Comparison of ENCODE assay signal across 16 mouse cellular contexts in genomic region chr15:20323579-20323978, GRCm38 (mm10).
"Had no signal": no experiment of that assay in that cellular context is flagged by ENCODE, and none has a peak within 500 bp of the region (broad histone marks: within the 10 kb centered on the region; RNA-seq: fewer than 3 reads in every experiment).

No protein-coding gene starts in this region.

- H3K27me3 ChIP-seq: liver, embryonic 13.5 days had no signal

- H3K36me3 ChIP-seq: liver, embryonic 13.5 days had no signal

- H3K27ac ChIP-seq: layer of hippocampus, adult 2 months; left cerebral cortex, adult 2 months; liver, embryonic 13.5 days had no signal

- H3K9me3 ChIP-seq: liver, embryonic 13.5 days had no signal

- H3K4me3 ChIP-seq: layer of hippocampus, adult 2 months; left cerebral cortex, adult 2 months; liver, embryonic 13.5 days had no signal

- DNase-seq: kidney, adult 18-20 months; kidney, adult 9 months; kidney, postnatal 14 days; kidney, postnatal 4 days; layer of hippocampus, adult 9-11 months; layer of hippocampus, postnatal 36 days; liver, embryonic 13.5 days; lung, adult 2 months; lung, postnatal 14 days; lung, postnatal 4 days; midbrain, embryonic 14.5 days; thymus, adult 18-20 months; thymus, postnatal 36 days had no signal

- H3K4me1 ChIP-seq: liver, embryonic 13.5 days had no signal

- H3K4me2 ChIP-seq: liver, embryonic 13.5 days; midbrain, embryonic 11.5 days had no signal

- H3K9ac ChIP-seq: liver, embryonic 13.5 days had no signal
